Comparison of ENCODE assay signal across 10 mouse cellular contexts in the genomic region with DNA sequence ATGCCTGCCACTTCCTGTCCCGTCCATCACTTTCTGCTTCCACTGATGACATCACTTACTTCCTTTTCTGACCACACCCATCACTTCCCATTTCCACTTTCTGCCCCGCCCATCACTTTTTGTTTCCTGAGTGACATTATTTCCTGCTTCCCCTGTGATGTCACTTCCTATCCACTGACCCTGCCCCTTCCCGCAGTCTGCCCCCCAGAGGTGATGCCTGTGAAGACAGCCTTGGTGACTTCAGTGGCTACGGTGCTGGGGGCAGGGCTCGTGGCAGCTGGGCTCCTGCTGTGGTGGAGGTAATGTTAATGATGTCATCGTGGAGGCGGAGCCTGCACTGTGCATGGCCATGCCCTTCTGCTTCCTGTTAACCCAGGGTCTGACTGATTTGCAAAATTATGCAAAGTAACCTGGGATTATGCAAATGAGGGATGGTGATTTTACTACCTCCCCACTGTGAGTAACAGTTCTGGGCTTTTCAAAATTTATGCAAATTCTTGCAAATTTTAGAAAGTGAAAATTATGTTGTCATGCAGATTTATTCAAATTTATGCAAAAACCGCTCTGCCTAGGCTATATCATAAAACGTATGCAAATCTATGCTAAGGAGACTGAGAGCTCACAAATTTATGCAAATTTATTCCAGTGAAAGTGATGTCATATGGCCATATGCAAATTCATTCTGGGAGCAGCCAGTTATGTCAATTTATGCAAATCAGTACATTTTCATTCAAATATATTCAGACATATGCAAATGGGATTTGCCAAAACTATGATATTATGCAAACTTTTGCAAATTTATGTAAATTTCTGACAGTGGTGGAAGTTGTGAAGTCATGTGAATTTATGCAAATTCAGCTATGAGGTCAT. TPM values are rescaled to one million over a fixed set of nuclear protein-coding genes. Genes with fewer than 3 reads are reported as not detected.
DNase-seq lines count a peak whose midpoint lies in the region.
"Had no signal": no experiment of that assay in that cellular context is flagged by ENCODE, and none has a peak within 500 bp of the region (broad histone marks: within the 10 kb centered on the region; RNA-seq: fewer than 3 reads in every experiment).

No protein-coding gene starts in this region.

- peak; percentile 9 for DNase-seq in cerebellum, adult 11-12 months
- no peak for DNase-seq in cerebellum, adult 11 months
- peak; percentile 7 for DNase-seq in right cerebral cortex, adult 18-20 months
- DNase-seq in right cerebral cortex, adult 2 months (ENCODE audit: low spot score in 2 of 2): no peak
- DNase-seq in induced T-regulatory cell, adult 2 months (ENCODE audit: low read depth): peak; percentile 63
- DNase-seq in right cerebral cortex, postnatal 14 days: peak; percentile 23
- DNase-seq in kidney, adult 9 months: no peak
- no peak for DNase-seq in heart, adult 18-20 months
- DNase-seq: kidney, postnatal 10 days; liver, embryonic 13.5 days had no signal

RNA-seq across cellular contexts. Expression of a gene that starts 5.9 kb away (rescaled TPM):
- 1 to 10 TPM; 5.0 to 6.2 TPM for total RNA-seq in heart, adult 18-20 months (2021)

RNA-seq across cellular contexts. Expression of a gene that starts 29.3 kb away (rescaled TPM):
- total RNA-seq in heart, adult 18-20 months (2021): not detected

RNA-seq across cellular contexts. Expression of a gene that starts 49.1 kb away (rescaled TPM):
- not detected for total RNA-seq in heart, adult 18-20 months (2021)

Comparison
In these comparisons a context has a peak if more than half of its experiments do, and no peak if none do; other contexts are left out.
1. DNase-seq: peak in cerebellum, adult 11-12 months (single experiment), right cerebral cortex, adult 18-20 months (single experiment), induced T-regulatory cell, adult 2 months (single experiment) and right cerebral cortex, postnatal 14 days (single experiment); none in cerebellum, adult 11 months (single experiment), right cerebral cortex, adult 2 months (0 of 2), kidney, adult 9 months (single experiment) and heart, adult 18-20 months (0 of 2).